Mouse (Mus musculus) liver, embryonic 14.5 days (tissue): Measurements from ENCODE around the gene Ddx31. TPM values are rescaled to one million over a fixed set of nuclear protein-coding genes. Genes with fewer than 3 reads are reported as not detected.

ENCODE experiments used
- ATAC-seq: fragments of 200-750 bp; cut with Nextera tagmentation; 2 replicates; pipeline ENCODE4 v1.8.0; 2017; ENCODE audit warnings: moderate number of reproducible peaks, mild to moderate bottlenecking, moderate library complexity; ENCODE audit not compliant: insufficient read depth
- DNase-seq, 3 experiments: peaks; one replicate each; pipeline ENCODE4 v3.0.0-alpha.2; 2012 to 2013; ENCODE audit warnings: low read depth in 3 of 3, low spot score in 3 of 3
- H3K27ac ChIP-seq: fragments of 300-500 bp; sonication (generic); 2 replicates; pipeline ENCODE4 v1.5.1; 2014; ENCODE audit warnings: moderate library complexity, mild to moderate bottlenecking, control low read depth, inconsistent platforms
- H3K27me3 ChIP-seq: fragments of 300-500 bp; sonication (generic); 2 replicates; pipeline ENCODE4 v1.6.1; 2014; ENCODE audit warnings: mild to moderate bottlenecking, low read length, moderate library complexity; ENCODE audit not compliant: control insufficient read depth, insufficient read depth
- H3K36me3 ChIP-seq: fragments of 300-500 bp; sonication (generic); replicated peaks from 2 replicates; pipeline ENCODE4 v1.6.1; 2014; ENCODE audit warnings: low read depth; ENCODE audit not compliant: control insufficient read depth, insufficient read depth
- H3K4me1 ChIP-seq, 2 experiments: fragments of 200-500 bp in 1 of 2; fragments of 300-500 bp in 1 of 2; sonication (generic) in 1 of 2; replicated peaks; 2 replicates each; pipeline ENCODE4 v1.6.1; 2012 to 2014; ENCODE audit warnings: antibody characterized with exemption in 1 of 2, inconsistent platforms in 1 of 2, low read length in 1 of 2; ENCODE audit not compliant: control insufficient read depth in 2 of 2, insufficient read depth in 2 of 2
- H3K4me2 ChIP-seq: fragments of 300-500 bp; sonication (generic); 2 replicates; pipeline ENCODE4 v1.6.1; 2014; ENCODE audit warnings: low read depth, mild to moderate bottlenecking, control low read depth, moderate library complexity
- H3K4me3 ChIP-seq, 2 experiments: fragments of 200-500 bp in 1 of 2; fragments of 300-500 bp in 1 of 2; sonication (generic) in 1 of 2; 2 replicates each; pipeline ENCODE4 v1.5.1; 2012 to 2014; ENCODE audit warnings: low read depth in 2 of 2, low read length in 2 of 2, mild to moderate bottlenecking in 2 of 2, control low read depth in 1 of 2, inconsistent platforms in 1 of 2, moderate library complexity in 1 of 2; ENCODE audit not compliant: insufficient read depth in 1 of 2
- H3K9ac ChIP-seq: fragments of 300-500 bp; sonication (generic); replicated peaks from 2 replicates; pipeline ENCODE4 v1.6.1; 2014; ENCODE audit warnings: mild to moderate bottlenecking, control low read depth, moderate library complexity
- H3K9me3 ChIP-seq: fragments of 300-500 bp; sonication (generic); 2 replicates; pipeline ENCODE4 v1.6.1; 2016; ENCODE audit warnings: low read length, mixed read lengths; ENCODE audit not compliant: control insufficient read depth
- CTCF ChIP-seq: IDR thresholded peaks from 2 replicates; pipeline ENCODE4 v1.5.1; 2016; ENCODE audit warnings: antibody characterized with exemption, low read depth, control low read depth
- EP300 ChIP-seq: IDR thresholded peaks from 2 replicates; pipeline ENCODE4 v1.6.1; 2016; ENCODE audit warnings: antibody characterized with exemption, low read depth
- WGBS: fragments of 180-500 bp; shearing (Covaris S2); extraction: QIAGEN DNeasy Blood & Tissue Kit; methylation state at CpG from one replicate; pipeline ENCODE4 v1.1.7; 2014; ENCODE audit not compliant: insufficient replicate concordance; 5-methylcytosine and 5-hydroxymethylcytosine counted together
- polyA plus RNA-seq, 2 experiments: library from polyadenylated mRNA; depleted of rRNA in 1 of 2; stranded (reverse) in 1 of 2; unstranded in 1 of 2; fragments of >200 nt; fragmentation: Nextera tagmentation in 1 of 2; extraction: Ambion mirVana in 1 of 2; gene quantifications; 2 replicates each; pipeline versions ENCODE4 v1.2.1 to v1.2.3; 2012 to 2014

The Ddx31 gene
- polyA plus RNA-seq, 2 experiments, result 3.5 to 5.0 TPM

- TF ChIP-seq CTCF (no peak), EP300 (no peak)
- no peaks in the 10 kb centered on the region for H3K4me1 ChIP-seq
- ATAC-seq (no peak), DNase-seq (no peak)
- no peak overlapping the region for H3K4me3 ChIP-seq
- no peak overlapping the region for H3K9ac ChIP-seq
- WGBS, result 5% methylated on average over 2 of the region's 2 CpGs
- peaks cover 100% of the 10 kb centered on the region for H3K27me3 ChIP-seq
- H3K9me3 ChIP-seq, result no peaks in the 10 kb centered on the region
- no peaks in the 10 kb centered on the region for H3K36me3 ChIP-seq
- H3K4me2 ChIP-seq, result no peak overlapping the region
- no peak overlapping the region for H3K27ac ChIP-seq
These were observed 73.9 kb downstream of the Ddx31 start for GRCm38 (mm10) chr2:28914121-28914520.

GRCm38 (mm10) chr2:28915104-28915738 is 75.0 kb downstream of the Ddx31 start:
- no peak overlapping the region for H3K9ac ChIP-seq
- H3K27me3 ChIP-seq, result peaks cover 96% of the 10 kb centered on the region
- 7% methylated on average over 22 of the region's 22 CpGs for WGBS
- H3K4me3 ChIP-seq, result no peak overlapping the region
- H3K4me2 ChIP-seq, result no peak overlapping the region
- no peak for TF ChIP-seq CTCF
- TF ChIP-seq EP300, result no peak
- no peak overlapping the region for H3K27ac ChIP-seq
- no peaks in the 10 kb centered on the region for H3K9me3 ChIP-seq
- no peak for ATAC-seq
- H3K4me1 ChIP-seq, result no peaks in the 10 kb centered on the region
- no peak for DNase-seq
- H3K36me3 ChIP-seq, result no peaks in the 10 kb centered on the region

GRCm38 (mm10) chr2:28915768-28916512 is 75.7 kb downstream of the Ddx31 start:
- no peak for TF ChIP-seq CTCF
- TF ChIP-seq EP300, result no peak
- WGBS, result 1% methylated on average over 50 of the region's 50 CpGs
- H3K27ac ChIP-seq, result no peak overlapping the region
- peaks cover 92% of the 10 kb centered on the region for H3K27me3 ChIP-seq
- H3K4me3 ChIP-seq, result no peak overlapping the region
- peak; percentile 18 to 28 (median 19) for DNase-seq
- no peaks in the 10 kb centered on the region for H3K4me1 ChIP-seq
- no peaks in the 10 kb centered on the region for H3K9me3 ChIP-seq
- no peak overlapping the region for H3K4me2 ChIP-seq
- no peaks in the 10 kb centered on the region for H3K36me3 ChIP-seq
- no peak overlapping the region for H3K9ac ChIP-seq
- ATAC-seq, result peak; percentile 45; the same call in 1 of the 2 replicates

GRCm38 (mm10) chr2:28916513-28916865 is 76.3 kb downstream of the Ddx31 start, which contains the start of gene Barhl1:
Gene Barhl1, minus strand, starts transcription at chr2:28916668.
- 2% methylated on average over 18 of the region's 18 CpGs for WGBS

GRCm38 (mm10) chr2:28917156-28917517 is 76.9 kb downstream of the Ddx31 start:
- no peak overlapping the region for H3K4me2 ChIP-seq
- H3K4me1 ChIP-seq, result no peaks in the 10 kb centered on the region
- H3K9ac ChIP-seq, result no peak overlapping the region
- peaks cover 80% of the 10 kb centered on the region for H3K27me3 ChIP-seq
- no peak overlapping the region for H3K27ac ChIP-seq
- WGBS, result 10% methylated on average over 11 of the region's 11 CpGs
- no peak for ATAC-seq
- no peaks in the 10 kb centered on the region for H3K9me3 ChIP-seq
- H3K4me3 ChIP-seq, result no peak overlapping the region
- no peaks in the 10 kb centered on the region for H3K36me3 ChIP-seq
- no peak for DNase-seq
- TF ChIP-seq CTCF (no peak), EP300 (no peak)

More at GRCm38 (mm10) chr2:28916513-28916865, 76.3 kb downstream of the Ddx31 start, which contains the start of gene Barhl1:
- DNase-seq (no peak), ATAC-seq (no peak)
- no peak within 1 kb of the TSS for H3K4me3 ChIP-seq
- peaks cover 87% of the 10 kb centered on the region for H3K27me3 ChIP-seq
- no peak within 1 kb of the TSS for H3K4me2 ChIP-seq
- H3K27ac ChIP-seq, result no peak within 1 kb of the TSS
- no peaks in the 10 kb centered on the region for H3K9me3 ChIP-seq
- TF ChIP-seq CTCF (no peak), EP300 (no peak)
- H3K9ac ChIP-seq, result no peak within 1 kb of the TSS
- no peaks in the 10 kb centered on the region for H3K4me1 ChIP-seq
- H3K36me3 ChIP-seq, result no peaks in the 10 kb centered on the region
